Mouse (Mus musculus): ENCODE data around the gene Sh3gl2.

The Sh3gl2 gene

GRCm38 (mm10) chr4:85205071-85205635 lies at the start of gene Sh3gl2:
TSS of gene Sh3gl2 (plus strand) at chr4:85205126.
- DNase-seq (ENCODE audit: low spot score in 2 of 2): peak; percentile 70 to 80

GRCm38 (mm10) chr4:85161156-85161555 lies 43.8 kb upstream of the Sh3gl2 start:
- no peak for DNase-seq (ENCODE audit: low spot score in 2 of 2)

GRCm38 (mm10) chr4:85162468-85163312 lies 42.2 kb upstream of the Sh3gl2 start:
- peak; percentile 37 to 72 for DNase-seq (ENCODE audit: low spot score in 2 of 2)

GRCm38 (mm10) chr4:85163313-85163615 lies 41.7 kb upstream of the Sh3gl2 start:
- peak in 1 of 2 experiments; percentile 65 for DNase-seq (ENCODE audit: low spot score in 2 of 2)

GRCm38 (mm10) chr4:85168001-85168400 lies 36.9 kb upstream of the Sh3gl2 start:
- peak in 1 of 2 experiments; percentile 20 for DNase-seq (ENCODE audit: low spot score in 2 of 2)

- DNase-seq (ENCODE audit: low spot score in 2 of 2): no peak
These were observed 29.5 kb upstream of the Sh3gl2 start for GRCm38 (mm10) chr4:85175466-85175865.

GRCm38 (mm10) chr4:85178394-85179051 lies 26.4 kb upstream of the Sh3gl2 start:
- DNase-seq (ENCODE audit: low spot score in 2 of 2): no peak

GRCm38 (mm10) chr4:85186011-85186410 lies 18.9 kb upstream of the Sh3gl2 start:
- DNase-seq (ENCODE audit: low spot score in 2 of 2): no peak

GRCm38 (mm10) chr4:85196201-85196600 lies 8.7 kb upstream of the Sh3gl2 start:
- peak in 1 of 2 experiments; percentile 18 for DNase-seq (ENCODE audit: low spot score in 2 of 2)

- no peak for DNase-seq (ENCODE audit: low spot score in 2 of 2)
These were observed 6.5 kb upstream of the Sh3gl2 start for GRCm38 (mm10) chr4:85198431-85198830.

GRCm38 (mm10) chr4:85202582-85202981 lies 2.3 kb upstream of the Sh3gl2 start:
- no peak for DNase-seq (ENCODE audit: low spot score in 2 of 2)

- DNase-seq (ENCODE audit: low spot score in 2 of 2): peak; percentile 40 to 62
These were observed 798 bp downstream of the Sh3gl2 start for GRCm38 (mm10) chr4:85205636-85206211.

GRCm38 (mm10) chr4:85206675-85207400 lies 1.9 kb downstream of the Sh3gl2 start:
- no peak for DNase-seq (ENCODE audit: low spot score in 2 of 2)

GRCm38 (mm10) chr4:85207515-85207914 lies 2.6 kb downstream of the Sh3gl2 start:
- DNase-seq (ENCODE audit: low spot score in 2 of 2): no peak

- DNase-seq (ENCODE audit: low spot score in 2 of 2): no peak
These were observed 3.6 kb downstream of the Sh3gl2 start for GRCm38 (mm10) chr4:85208531-85208930.

- DNase-seq (ENCODE audit: low spot score in 2 of 2): no peak
These were observed 6.0 kb downstream of the Sh3gl2 start for GRCm38 (mm10) chr4:85210953-85211352.

GRCm38 (mm10) chr4:85217003-85217402 lies 12.1 kb downstream of the Sh3gl2 start:
- no peak for DNase-seq (ENCODE audit: low spot score in 2 of 2)

GRCm38 (mm10) chr4:85222716-85223115 lies 17.8 kb downstream of the Sh3gl2 start:
- no peak for DNase-seq (ENCODE audit: low spot score in 2 of 2)

- no peak for DNase-seq (ENCODE audit: low spot score in 2 of 2)
These were observed 21.8 kb downstream of the Sh3gl2 start for GRCm38 (mm10) chr4:85226731-85227130.

GRCm38 (mm10) chr4:85227664-85228588 lies 23.0 kb downstream of the Sh3gl2 start:
- no peak for DNase-seq (ENCODE audit: low spot score in 2 of 2)

- no peak for DNase-seq (ENCODE audit: low spot score in 2 of 2)
These were observed 23.6 kb downstream of the Sh3gl2 start for GRCm38 (mm10) chr4:85228589-85228948.

Measured in cerebellum, postnatal 4 days (tissue).